Mouse (Mus musculus) lung, embryonic 15.5 days (tissue): ENCODE measurements around the gene Fbxw21. TPM values are rescaled to one million over a fixed set of nuclear protein-coding genes. Genes with fewer than 3 reads are reported as not detected.
"Not testable (repeated sequence)": the region's sequence is repeated elsewhere in the genome, so short reads cannot be mapped to it uniquely, and the experiment has no call there.

Source experiments
- ATAC-seq: fragments of 200-750 bp; cut with Nextera tagmentation; 2 replicates; pipeline ENCODE4 v1.8.0; 2017; ENCODE audit warnings: moderate number of reproducible peaks, borderline replicate concordance; ENCODE audit not compliant: low FRiP score, low TSS enrichment; ENCODE audit errors: extremely low read depth
- H3K27ac ChIP-seq: fragments of 300-500 bp; sonication (generic); 2 replicates; pipeline ENCODE4 v1.5.1; 2015; ENCODE audit warnings: moderate library complexity, mild to moderate bottlenecking, inconsistent platforms
- H3K27me3 ChIP-seq: fragments of 300-500 bp; sonication (generic); 2 replicates; pipeline ENCODE4 v1.6.1; 2015; ENCODE audit warnings: inconsistent platforms
- H3K36me3 ChIP-seq: fragments of 300-500 bp; sonication (generic); 2 replicates; pipeline ENCODE4 v1.6.1; 2015; ENCODE audit warnings: inconsistent platforms
- H3K4me1 ChIP-seq: fragments of 300-500 bp; sonication (generic); 2 replicates; pipeline ENCODE4 v1.6.1; 2015; ENCODE audit warnings: inconsistent platforms
- H3K4me2 ChIP-seq: fragments of 300-500 bp; sonication (generic); 2 replicates; pipeline ENCODE4 v1.6.1; 2015; ENCODE audit warnings: inconsistent platforms, mild to moderate bottlenecking, moderate library complexity
- H3K4me3 ChIP-seq: fragments of 300-500 bp; sonication (generic); 2 replicates; pipeline ENCODE4 v1.5.1; 2015; ENCODE audit warnings: mild to moderate bottlenecking, inconsistent platforms
- H3K9ac ChIP-seq: fragments of 300-500 bp; sonication (generic); 2 replicates; pipeline ENCODE4 v1.6.1; 2015; ENCODE audit warnings: inconsistent platforms
- H3K9me3 ChIP-seq: fragments of 300-500 bp; sonication (generic); 2 replicates; pipeline ENCODE4 v1.6.1; 2016; ENCODE audit warnings: inconsistent platforms
- WGBS: fragments of 180-500 bp; shearing (Covaris S2); methylation state at CpG from one replicate; pipeline ENCODE4 v1.1.7; 2015; 5-methylcytosine and 5-hydroxymethylcytosine counted together
- polyA plus RNA-seq: library from polyadenylated mRNA; unstranded; fragments of >200 nt; fragmentation: Nextera tagmentation; extraction: Ambion mirVana; gene quantifications from 2 replicates; pipeline ENCODE4 v1.2.1, GENCODE M21; 2015

Fbxw21 gene
- polyA plus RNA-seq: not detected in 2 replicates

- H3K4me1 ChIP-seq: no peaks in the 10 kb centered on the region
- H3K36me3 ChIP-seq: no peaks in the 10 kb centered on the region
- no peaks in the 10 kb centered on the region for H3K9me3 ChIP-seq
- no peak within 1 kb of the TSS for H3K27ac ChIP-seq
- ATAC-seq: no peak
- H3K4me2 ChIP-seq: no peak within 1 kb of the TSS
- no peak within 1 kb of the TSS for H3K9ac ChIP-seq
- WGBS: 69% methylated on average over 3 of the region's 3 CpGs
- no peak within 1 kb of the TSS for H3K4me3 ChIP-seq
- H3K27me3 ChIP-seq: no peaks in the 10 kb centered on the region
These were observed at the start of gene Fbxw21 for GRCm38 (mm10) chr9:109161941-109162340. Gene Fbxw21 (minus strand): TSS chr9:109162041.

- not testable (repeated sequence) for H3K4me1 ChIP-seq, H3K27me3 ChIP-seq, ATAC-seq, H3K4me2 ChIP-seq, H3K4me3 ChIP-seq, H3K27ac ChIP-seq, H3K9ac ChIP-seq, H3K36me3 ChIP-seq, H3K9me3 ChIP-seq
- WGBS: 50% methylated on average over 1 of the region's 1 CpGs
These were observed 39.5 kb upstream of the Fbxw21 start for GRCm38 (mm10) chr9:109201347-109201746.

GRCm38 (mm10) chr9:109200349-109200748, 38.5 kb upstream of the Fbxw21 start:
- no peak overlapping the region for H3K4me3 ChIP-seq
- no peaks in the 10 kb centered on the region for H3K4me1 ChIP-seq
- WGBS: 87% methylated on average over 1 of the region's 1 CpGs
- no peaks in the 10 kb centered on the region for H3K36me3 ChIP-seq
- H3K27ac ChIP-seq: no peak overlapping the region
- no peaks in the 10 kb centered on the region for H3K27me3 ChIP-seq
- ATAC-seq: no peak
- H3K4me2 ChIP-seq: no peak overlapping the region
- H3K9me3 ChIP-seq: no peaks in the 10 kb centered on the region
- H3K9ac ChIP-seq: no peak overlapping the region

- no peak for ATAC-seq
- H3K27ac ChIP-seq: no peak overlapping the region
- no peak overlapping the region for H3K4me2 ChIP-seq
- no peak overlapping the region for H3K4me3 ChIP-seq
- no peak overlapping the region for H3K9ac ChIP-seq
- 42% methylated on average over 1 of the region's 1 CpGs for WGBS
- no peaks in the 10 kb centered on the region for H3K36me3 ChIP-seq
- no peaks in the 10 kb centered on the region for H3K9me3 ChIP-seq
- H3K4me1 ChIP-seq: no peaks in the 10 kb centered on the region
- no peaks in the 10 kb centered on the region for H3K27me3 ChIP-seq
These were observed 37.5 kb upstream of the Fbxw21 start for GRCm38 (mm10) chr9:109199353-109199752.

- H3K9me3 ChIP-seq, H3K27ac ChIP-seq, H3K4me3 ChIP-seq, H3K9ac ChIP-seq, H3K4me1 ChIP-seq, ATAC-seq, H3K4me2 ChIP-seq, H3K36me3 ChIP-seq, H3K27me3 ChIP-seq: not testable (repeated sequence)
- 66% methylated on average over 3 of the region's 3 CpGs for WGBS
These were observed 34.0 kb upstream of the Fbxw21 start, which contains the start of gene Fbxw13 for GRCm38 (mm10) chr9:109195875-109196274. Gene Fbxw13 (minus strand): TSS chr9:109195975.

- H3K36me3 ChIP-seq: no peaks in the 10 kb centered on the region
- H3K27ac ChIP-seq: no peak overlapping the region
- no peaks in the 10 kb centered on the region for H3K27me3 ChIP-seq
- 81% methylated on average over 1 of the region's 1 CpGs for whole genome bisulfite sequencing
- H3K9ac ChIP-seq: no peak overlapping the region
- no peaks in the 10 kb centered on the region for H3K4me1 ChIP-seq
- ATAC-seq: no peak
- H3K4me3 ChIP-seq: no peak overlapping the region
- no peaks in the 10 kb centered on the region for H3K9me3 ChIP-seq
- no peak overlapping the region for H3K4me2 ChIP-seq
These were observed 15.4 kb upstream of the Fbxw21 start for GRCm38 (mm10) chr9:109177208-109177607.

GRCm38 (mm10) chr9:109176301-109176700, 14.5 kb upstream of the Fbxw21 start:
- no peaks in the 10 kb centered on the region for H3K27me3 ChIP-seq
- H3K4me3 ChIP-seq: no peak overlapping the region
- H3K9me3 ChIP-seq: no peaks in the 10 kb centered on the region
- no peak overlapping the region for H3K27ac ChIP-seq
- WGBS: 86% methylated on average over 1 of the region's 1 CpGs
- H3K9ac ChIP-seq: no peak overlapping the region
- no peaks in the 10 kb centered on the region for H3K36me3 ChIP-seq
- H3K4me1 ChIP-seq: no peaks in the 10 kb centered on the region
- no peak for ATAC-seq
- no peak overlapping the region for H3K4me2 ChIP-seq

- Histone ChIP-seq H3K9ac (no peak overlapping the region), H3K36me3 (no peaks in the 10 kb centered on the region), H3K4me2 (no peak overlapping the region), H3K4me3 (no peak overlapping the region), H3K27ac (no peak overlapping the region), H3K9me3 (no peaks in the 10 kb centered on the region), H3K4me1 (no peaks in the 10 kb centered on the region), H3K27me3 (no peaks in the 10 kb centered on the region)
- ATAC-seq: no peak
These were observed 5.5 kb upstream of the Fbxw21 start for GRCm38 (mm10) chr9:109167316-109167715.

- not testable (repeated sequence) for H3K36me3 ChIP-seq, H3K27ac ChIP-seq, H3K9ac ChIP-seq, H3K27me3 ChIP-seq, H3K4me1 ChIP-seq, ATAC-seq, H3K4me3 ChIP-seq, H3K4me2 ChIP-seq, H3K9me3 ChIP-seq
- 63% methylated on average over 4 of the region's 4 CpGs for WGBS
These were observed 21.4 kb downstream of the Fbxw21 start for GRCm38 (mm10) chr9:109140414-109140813.

- H3K27ac ChIP-seq: no peak overlapping the region
- no peaks in the 10 kb centered on the region for H3K4me1 ChIP-seq
- H3K9me3 ChIP-seq: no peaks in the 10 kb centered on the region
- no peak for ATAC-seq
- H3K36me3 ChIP-seq: no peaks in the 10 kb centered on the region
- H3K4me3 ChIP-seq: no peak overlapping the region
- H3K27me3 ChIP-seq: no peaks in the 10 kb centered on the region
- WGBS: 80% methylated on average over 5 of the region's 5 CpGs
- H3K4me2 ChIP-seq: no peak overlapping the region
- no peak overlapping the region for H3K9ac ChIP-seq
These were observed 31.8 kb downstream of the Fbxw21 start for GRCm38 (mm10) chr9:109130076-109130475.

GRCm38 (mm10) chr9:109128211-109128610, 33.6 kb downstream of the Fbxw21 start:
- Histone ChIP-seq H3K27me3 (no peaks in the 10 kb centered on the region), H3K9ac (no peak overlapping the region), H3K27ac (no peak overlapping the region), H3K4me2 (no peak overlapping the region), H3K36me3 (no peaks in the 10 kb centered on the region), H3K4me1 (peaks cover 4% of the 10 kb centered on the region; the same call in 1 of the 2 replicates), H3K4me3 (no peak overlapping the region), H3K9me3 (no peaks in the 10 kb centered on the region)
- 44% methylated on average over 3 of the region's 3 CpGs for WGBS
- ATAC-seq: no peak

GRCm38 (mm10) chr9:109127076-109127475, 34.8 kb downstream of the Fbxw21 start:
- H3K4me3 ChIP-seq: no peak overlapping the region
- peaks cover 7% of the 10 kb centered on the region; the same call in 1 of the 2 replicates for H3K4me1 ChIP-seq
- no peak overlapping the region for H3K4me2 ChIP-seq
- H3K27me3 ChIP-seq: no peaks in the 10 kb centered on the region
- H3K27ac ChIP-seq: no peak overlapping the region
- no peak for ATAC-seq
- no peaks in the 10 kb centered on the region for H3K9me3 ChIP-seq
- no peaks in the 10 kb centered on the region for H3K36me3 ChIP-seq
- no peak overlapping the region for H3K9ac ChIP-seq
- 68% methylated on average over 4 of the region's 4 CpGs for WGBS

- 60% methylated on average over 3 of the region's 3 CpGs for WGBS
- Histone ChIP-seq H3K27me3 (no peaks in the 10 kb centered on the region), H3K4me3 (no peak overlapping the region), H3K4me1 (peaks cover 7% of the 10 kb centered on the region; the same call in 1 of the 2 replicates), H3K4me2 (no peak overlapping the region), H3K27ac (no peak overlapping the region), H3K36me3 (no peaks in the 10 kb centered on the region), H3K9ac (no peak overlapping the region), H3K9me3 (no peaks in the 10 kb centered on the region)
- no peak for ATAC-seq
These were observed 36.4 kb downstream of the Fbxw21 start for GRCm38 (mm10) chr9:109125481-109125880.
